Mouse (Mus musculus): ENCODE results near the gene Myo1g.

Gene Myo1g

GRCm38 (mm10) chr11:6471054-6471453, 49.7 kb downstream of the Myo1g start:
- CTCF ChIA-PET: no interaction called here

GRCm38 (mm10) chr11:6468541-6468940, 52.2 kb downstream of the Myo1g start:
- CTCF ChIA-PET: no interaction called here

GRCm38 (mm10) chr11:6465122-6465521, 55.6 kb downstream of the Myo1g start:
- CTCF ChIA-PET: interaction anchor here (1.1 kb wide), 1 partner anchor 10 kb away, joined by 11 read pairs; the partner anchor contains the start of gene Purb

- CTCF ChIA-PET: interaction anchor here (0.6 to 0.9 kb wide), 3 partner anchors 16 to 126 kb away, joined by 3 to 7 read pairs (median 4); no protein-coding TSS in a partner anchor
Observed at GRCm38 (mm10) chr11:6463159-6463837, 57.5 kb downstream of the Myo1g start.
